21 mouse cellular contexts compared by ENCODE assay signal in genomic region chr5:65011901-65012573, GRCm38 (mm10).
"Had no signal": no experiment of that assay in that cellular context is flagged by ENCODE, and none has a peak within 500 bp of the region (broad histone marks: within the 10 kb centered on the region; RNA-seq: fewer than 3 reads in every experiment).

No protein-coding gene starts in this region.

- H3K4me1 ChIP-seq: liver, embryonic 12.5 days; liver, embryonic 15.5 days; lung, embryonic 15.5 days; neural tube, embryonic 12.5 days; neural tube, embryonic 15.5 days had no signal

- H3K36me3 ChIP-seq: midbrain, embryonic 15.5 days; neural tube, embryonic 12.5 days; neural tube, embryonic 15.5 days had no signal

- H3K9ac ChIP-seq: liver, embryonic 12.5 days; liver, embryonic 15.5 days; lung, embryonic 15.5 days; midbrain, embryonic 15.5 days; neural tube, embryonic 12.5 days; neural tube, embryonic 15.5 days had no signal

- H3K27me3 ChIP-seq: liver, embryonic 12.5 days; liver, embryonic 15.5 days; lung, embryonic 15.5 days; midbrain, embryonic 15.5 days; neural tube, embryonic 12.5 days; neural tube, embryonic 15.5 days had no signal

- H3K4me3 ChIP-seq: layer of hippocampus, adult 2 months; liver, embryonic 12.5 days; liver, embryonic 15.5 days; lung, embryonic 15.5 days; megakaryocyte, embryonic 14.5 days; midbrain, embryonic 10.5 days; midbrain, embryonic 15.5 days; neural tube, embryonic 12.5 days; neural tube, embryonic 15.5 days had no signal

- DNase-seq: kidney, adult 2 months; layer of hippocampus, adult 9-11 months; liver; lung, adult 18-20 months; lung, postnatal 10 days; lung, postnatal 36 days; right cerebral cortex, adult 18-20 months; right cerebral cortex, postnatal 14 days; right cerebral cortex, postnatal 4 days; thymus, postnatal 25 days had no signal

- H3K27ac ChIP-seq: layer of hippocampus, adult 2 months; liver, embryonic 12.5 days; liver, embryonic 15.5 days; lung, embryonic 15.5 days; midbrain, embryonic 10.5 days; midbrain, embryonic 15.5 days; neural tube, embryonic 12.5 days; neural tube, embryonic 15.5 days had no signal

- H3K4me2 ChIP-seq: liver, embryonic 12.5 days; liver, embryonic 15.5 days; lung, embryonic 15.5 days; midbrain, embryonic 15.5 days; neural tube, embryonic 12.5 days; neural tube, embryonic 15.5 days had no signal

- H3K9me3 ChIP-seq: liver, embryonic 12.5 days; liver, embryonic 15.5 days; lung, embryonic 15.5 days; midbrain, embryonic 10.5 days; midbrain, embryonic 15.5 days; neural tube, embryonic 12.5 days; neural tube, embryonic 15.5 days had no signal

- ATAC-seq: inflammation-experienced regulatory T-cells, adult 6 months; intestine, embryonic 16.5 days; liver, embryonic 12.5 days; midbrain, embryonic 15.5 days had no signal
